Mouse (Mus musculus): ENCODE results near the gene Olfr935.

Olfr935 gene

GRCm38 (mm10) chr9:38999583-38999982 lies at the start of gene Olfr935:
Olfr935 (minus strand) TSS chr9:38999683.
- no peak for DNase-seq

- DNase-seq = no peak
Measured at GRCm38 (mm10) chr9:39023277-39023676, 23.8 kb upstream of the Olfr935 start, which contains the start of gene Olfr146. Olfr146 (minus strand) TSS chr9:39023377.

GRCm38 (mm10) chr9:38988215-38988614 lies 11.3 kb downstream of the Olfr935 start, which contains the start of gene Olfr934:
Olfr934 (minus strand) TSS chr9:38988315.
- DNase-seq = no peak

- no peak for DNase-seq
Measured at GRCm38 (mm10) chr9:38972013-38972412, 27.5 kb downstream of the Olfr935 start, which contains the start of gene Olfr933. Olfr933 (plus strand) TSS chr9:38972313.

GRCm38 (mm10) chr9:38954124-38954416 lies 45.4 kb downstream of the Olfr935 start:
- no peak for DNase-seq

- no peak for DNase-seq
Measured at GRCm38 (mm10) chr9:38953401-38954123, 45.9 kb downstream of the Olfr935 start.
